Mouse (Mus musculus) MEL (cell line): ENCODE measurements at regions not wholly inside any gene's neighbourhood (a gene's known extent, or its start where the extent isn't known, plus 50 kb on each side); places are given as distances from the start of the nearest gene placed in this dataset.

ENCODE experiments used
- BHLHE40 ChIP-seq: IDR thresholded peaks from 2 replicates; pipeline ENCODE4 v1.6.1; 2012; ENCODE audit warnings: low read depth, mild to moderate bottlenecking, inconsistent platforms, low read length, improper control_type of control experiment, borderline replicate concordance
- CTCF ChIP-seq, 3 experiments: IDR thresholded peaks in 2 of 3; conservative IDR thresholded peaks in 1 of 3; 2 replicates each; pipeline ENCODE4 v1.5.1; 2011 to 2012; ENCODE audit warnings: low read length in 3 of 3, low read depth in 2 of 3, mild to moderate bottlenecking in 2 of 3, improper control_type of control experiment in 1 of 3, inconsistent platforms in 1 of 3, mixed read lengths in 1 of 3, moderate library complexity in 1 of 3; ENCODE audit not compliant: control insufficient read depth in 1 of 3, insufficient read depth in 1 of 3, poor library complexity in 1 of 3, severe bottlenecking in 1 of 3
- E2F4 ChIP-seq: IDR thresholded peaks from 2 replicates; pipeline ENCODE4 v1.6.1; 2011; ENCODE audit warnings: low read depth, low read length, improper control_type of control experiment, borderline replicate concordance
- ELF1 ChIP-seq: IDR thresholded peaks from 2 replicates; pipeline ENCODE4 v1.6.1; 2014; ENCODE audit warnings: low read depth, mild to moderate bottlenecking, inconsistent platforms, low read length, improper control_type of control experiment, moderate library complexity
- MAX ChIP-seq: IDR thresholded peaks from 2 replicates; pipeline ENCODE4 v1.6.1; 2011; ENCODE audit warnings: low read length, improper control_type of control experiment
- MXI1 ChIP-seq: IDR thresholded peaks from 2 replicates; pipeline ENCODE4 v1.6.1; 2011; ENCODE audit warnings: mild to moderate bottlenecking, low read depth, low read length, improper control_type of control experiment
- MYC ChIP-seq: IDR thresholded peaks from 2 replicates; pipeline ENCODE4 v1.6.1; 2011; ENCODE audit warnings: low read depth, mild to moderate bottlenecking, low read length, improper control_type of control experiment, moderate library complexity
- POLR2A ChIP-seq, 2 experiments: IDR thresholded peaks; 2 replicates each; pipeline ENCODE4 v1.6.1; 2011 to 2012; ENCODE audit warnings: low read length in 2 of 2, mild to moderate bottlenecking in 2 of 2, control low read depth in 1 of 2, improper control_type of control experiment in 1 of 2, low read depth in 1 of 2, moderate library complexity in 1 of 2; ENCODE audit not compliant: control insufficient read depth in 1 of 2, insufficient read depth in 1 of 2, poor library complexity in 1 of 2
- POLR2AphosphoS5 ChIP-seq: IDR thresholded peaks from 2 replicates; pipeline ENCODE4 v1.6.1; 2012; ENCODE audit warnings: low read depth, borderline replicate concordance, mild to moderate bottlenecking, inconsistent platforms, low read length, moderate library complexity, mixed read lengths
- TCF12 ChIP-seq: IDR thresholded peaks from 2 replicates; pipeline ENCODE4 v1.6.1; 2014; ENCODE audit warnings: low read depth, mild to moderate bottlenecking, inconsistent platforms, low read length, improper control_type of control experiment, moderate library complexity
- USF1 ChIP-seq: IDR thresholded peaks from 2 replicates; pipeline ENCODE4 v1.6.1; 2014; ENCODE audit warnings: low read depth, mild to moderate bottlenecking, inconsistent platforms, low read length, improper control_type of control experiment, moderate library complexity
- ZC3H11A ChIP-seq: IDR thresholded peaks from 2 replicates; pipeline ENCODE4 v1.6.1; 2012; ENCODE audit warnings: low read depth, mild to moderate bottlenecking, inconsistent platforms, low read length, improper control_type of control experiment
- ZNF384 ChIP-seq: IDR thresholded peaks from 2 replicates; pipeline ENCODE4 v1.6.1; 2012; ENCODE audit warnings: low read depth, mild to moderate bottlenecking, inconsistent platforms, low read length, improper control_type of control experiment

GRCm38 (mm10) chr14:71129771-71130211 lies 530.2 kb upstream of the Fam160b2 start:
- TF ChIP-seq MAX (no peak), CTCF (IDR thresholded peaks at IDR 0.05 in 2 of 3, conservative IDR thresholded peaks at IDR 0.05 in 1 of 3; ENCODE audit: control insufficient read depth in 1 of 3, insufficient read depth in 1 of 3, low read depth in 2 of 3, low read length in 3 of 3, poor library complexity in 1 of 3, severe bottlenecking in 1 of 3) (no peak), MYC (no peak), USF1 (no peak), ZC3H11A (no peak), POLR2AphosphoS5 (no peak), ZNF384 (no peak), ELF1 (no peak), POLR2A (IDR thresholded peaks at IDR 0.05; ENCODE audit: control insufficient read depth in 1 of 2, insufficient read depth in 1 of 2, low read depth in 1 of 2, low read length in 2 of 2, poor library complexity in 1 of 2) (no peak), E2F4 (no peak), BHLHE40 (no peak), MXI1 (no peak), TCF12 (no peak)
